Mouse (Mus musculus): ENCODE measurements around the gene Itgb5. TPM values are rescaled to one million over a fixed set of nuclear protein-coding genes. Genes with fewer than 3 reads are reported as not detected.

Gene Itgb5
- polyA plus RNA-seq, 1 experiment from 2014 or later: 15.0 TPM

- no peak for ATAC-seq (ENCODE audit: insufficient read depth, low FRiP score)
- no peaks in the 10 kb centered on the region for H3K27me3 ChIP-seq (ENCODE audit: control insufficient read depth, insufficient read depth, low read length)
- H3K9ac ChIP-seq (ENCODE audit: low read length): no peak overlapping the region
- 90% methylated on average over 6 of the region's 6 CpGs for WGBS
- H3K4me1 ChIP-seq (ENCODE audit: control insufficient read depth, insufficient read depth, low read length): peaks cover 60% of the 10 kb centered on the region
- H3K27ac ChIP-seq (ENCODE audit: low read length): no peak overlapping the region
- H3K9me3 ChIP-seq (replicated peaks; ENCODE audit: control insufficient read depth, low read length): no peaks in the 10 kb centered on the region
- H3K4me3 ChIP-seq (replicated peaks; ENCODE audit: low read length): no peak overlapping the region
- H3K36me3 ChIP-seq (ENCODE audit: control insufficient read depth, insufficient read depth, low read length): no peaks in the 10 kb centered on the region
- no peak overlapping the region for H3K4me2 ChIP-seq (ENCODE audit: low read depth, low read length)
Measured at GRCm38 (mm10) chr16:33935407-33935785, 105.9 kb downstream of the Itgb5 start.

- ATAC-seq (ENCODE audit: insufficient read depth, low FRiP score): no peak
- H3K4me3 ChIP-seq (replicated peaks; ENCODE audit: low read length): no peak overlapping the region
- H3K36me3 ChIP-seq (ENCODE audit: control insufficient read depth, insufficient read depth, low read length): no peaks in the 10 kb centered on the region
- peaks cover 67% of the 10 kb centered on the region for H3K4me1 ChIP-seq (ENCODE audit: control insufficient read depth, insufficient read depth, low read length)
- WGBS: 81% methylated on average over 4 of the region's 4 CpGs
- H3K9ac ChIP-seq (ENCODE audit: low read length): no peak overlapping the region
- H3K4me2 ChIP-seq (ENCODE audit: low read depth, low read length): no peak overlapping the region
- H3K27ac ChIP-seq (ENCODE audit: low read length): no peak overlapping the region
- H3K27me3 ChIP-seq (ENCODE audit: control insufficient read depth, insufficient read depth, low read length): no peaks in the 10 kb centered on the region
- H3K9me3 ChIP-seq (replicated peaks; ENCODE audit: control insufficient read depth, low read length): no peaks in the 10 kb centered on the region
Measured at GRCm38 (mm10) chr16:33936885-33937284, 107.4 kb downstream of the Itgb5 start.

GRCm38 (mm10) chr16:33937567-33937966 lies 108.1 kb downstream of the Itgb5 start:
- Histone ChIP-seq H3K27me3 (ENCODE audit: control insufficient read depth, insufficient read depth, low read length) (no peaks in the 10 kb centered on the region), H3K36me3 (ENCODE audit: control insufficient read depth, insufficient read depth, low read length) (no peaks in the 10 kb centered on the region), H3K4me3 (replicated peaks; ENCODE audit: low read length) (no peak overlapping the region), H3K27ac (ENCODE audit: low read length) (no peak overlapping the region), H3K4me2 (ENCODE audit: low read depth, low read length) (no peak overlapping the region), H3K4me1 (ENCODE audit: control insufficient read depth, insufficient read depth, low read length) (peaks cover 68% of the 10 kb centered on the region), H3K9me3 (replicated peaks; ENCODE audit: control insufficient read depth, low read length) (no peaks in the 10 kb centered on the region), H3K9ac (ENCODE audit: low read length) (no peak overlapping the region)
- 70% methylated on average over 8 of the region's 8 CpGs for WGBS
- no peak for ATAC-seq (ENCODE audit: insufficient read depth, low FRiP score)

DNA sequence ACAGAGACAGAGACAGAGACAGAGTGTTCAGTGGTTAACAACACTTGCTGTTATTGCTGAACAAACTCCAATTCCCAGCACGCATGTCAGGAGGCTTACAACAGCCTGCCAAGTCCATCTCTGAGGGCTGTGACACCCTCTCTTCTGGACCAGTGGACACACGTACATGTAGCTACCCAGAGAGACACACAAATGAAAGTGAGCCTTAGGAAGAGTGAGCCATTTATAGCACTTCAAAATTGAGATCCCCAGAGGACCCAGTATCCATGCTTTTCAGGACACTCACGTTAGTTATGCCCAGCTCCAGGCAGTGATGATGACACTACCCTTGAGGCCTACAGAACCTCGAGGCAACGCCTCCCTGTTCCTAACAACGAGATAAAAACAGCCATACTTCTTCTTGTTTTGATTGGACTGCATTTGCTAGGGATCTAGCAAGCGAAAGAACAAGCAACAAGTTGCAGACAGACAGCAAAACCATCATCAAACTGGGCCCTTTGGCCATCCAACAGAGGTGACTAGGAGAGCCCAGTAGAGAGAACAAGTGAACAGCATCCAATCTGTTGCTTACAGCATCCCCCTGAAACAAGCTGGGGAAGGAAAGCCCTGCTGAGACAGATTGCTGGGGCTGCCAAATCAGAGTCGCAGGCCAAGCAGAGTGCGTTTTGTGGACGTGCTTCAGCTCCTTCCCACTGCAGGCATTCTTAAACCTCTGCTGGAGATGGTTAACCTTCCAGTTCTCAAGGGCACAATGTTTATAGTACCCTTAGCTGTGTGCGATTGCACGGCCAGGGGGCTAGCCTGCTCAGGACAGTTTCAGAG lies 109.1 kb downstream of the Itgb5 start:
- Histone ChIP-seq H3K27ac (ENCODE audit: low read length) (no peak overlapping the region), H3K4me1 (ENCODE audit: control insufficient read depth, insufficient read depth, low read length) (peaks cover 67% of the 10 kb centered on the region), H3K4me2 (ENCODE audit: low read depth, low read length) (no peak overlapping the region), H3K4me3 (replicated peaks; ENCODE audit: low read length) (no peak overlapping the region), H3K27me3 (ENCODE audit: control insufficient read depth, insufficient read depth, low read length) (no peaks in the 10 kb centered on the region), H3K36me3 (ENCODE audit: control insufficient read depth, insufficient read depth, low read length) (no peaks in the 10 kb centered on the region), H3K9ac (ENCODE audit: low read length) (no peak overlapping the region), H3K9me3 (replicated peaks; ENCODE audit: control insufficient read depth, low read length) (no peaks in the 10 kb centered on the region)
- no peak for ATAC-seq (ENCODE audit: insufficient read depth, low FRiP score)
- 62% methylated on average over 12 of the region's 12 CpGs for WGBS

DNA sequence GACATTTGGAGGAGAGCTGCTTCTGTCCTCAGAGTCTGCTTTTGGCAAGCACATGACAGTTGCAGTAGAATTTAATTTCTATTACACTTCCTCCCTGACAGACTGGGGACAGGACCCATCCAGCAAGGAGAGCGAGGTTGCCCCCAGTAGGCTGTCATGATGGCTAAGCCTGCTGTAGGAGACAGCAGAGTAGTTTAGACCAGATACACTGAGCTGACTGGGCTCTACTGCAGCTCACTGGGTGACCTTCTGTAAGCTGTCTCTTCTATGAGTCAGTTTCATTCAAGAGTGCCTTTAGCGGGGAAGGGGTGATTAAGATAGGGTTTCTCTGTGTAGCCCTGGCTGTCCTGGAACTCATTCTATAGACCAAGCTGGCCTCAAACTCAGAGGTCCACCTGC lies 109.7 kb downstream of the Itgb5 start:
- no peak overlapping the region for H3K4me3 ChIP-seq (replicated peaks; ENCODE audit: low read length)
- no peaks in the 10 kb centered on the region for H3K9me3 ChIP-seq (replicated peaks; ENCODE audit: control insufficient read depth, low read length)
- H3K4me1 ChIP-seq (ENCODE audit: control insufficient read depth, insufficient read depth, low read length): peaks cover 67% of the 10 kb centered on the region
- no peak for ATAC-seq (ENCODE audit: insufficient read depth, low FRiP score)
- no peak overlapping the region for H3K9ac ChIP-seq (ENCODE audit: low read length)
- 0 out of 2 replicates have a peak overlapping the region, but pooled peaks have one; percentile 2 for H3K27ac ChIP-seq (ENCODE audit: low read length)
- H3K27me3 ChIP-seq (ENCODE audit: control insufficient read depth, insufficient read depth, low read length): no peaks in the 10 kb centered on the region
- WGBS: 71% methylated on average over 2 of the region's 2 CpGs
- no peak overlapping the region for H3K4me2 ChIP-seq (ENCODE audit: low read depth, low read length)
- H3K36me3 ChIP-seq (ENCODE audit: control insufficient read depth, insufficient read depth, low read length): no peaks in the 10 kb centered on the region

GRCm38 (mm10) chr16:33939636-33940035 lies 110.2 kb downstream of the Itgb5 start:
- Histone ChIP-seq H3K9ac (ENCODE audit: low read length) (no peak overlapping the region), H3K9me3 (replicated peaks; ENCODE audit: control insufficient read depth, low read length) (no peaks in the 10 kb centered on the region), H3K4me3 (replicated peaks; ENCODE audit: low read length) (no peak overlapping the region), H3K4me1 (ENCODE audit: control insufficient read depth, insufficient read depth, low read length) (peaks cover 66% of the 10 kb centered on the region), H3K27ac (ENCODE audit: low read length) (peak overlapping the region; percentile 22), H3K36me3 (ENCODE audit: control insufficient read depth, insufficient read depth, low read length) (no peaks in the 10 kb centered on the region), H3K27me3 (ENCODE audit: control insufficient read depth, insufficient read depth, low read length) (no peaks in the 10 kb centered on the region), H3K4me2 (ENCODE audit: low read depth, low read length) (no peak overlapping the region)
- no peak for ATAC-seq (ENCODE audit: insufficient read depth, low FRiP score)
- WGBS: 41% methylated on average over 9 of the region's 9 CpGs

DNA sequence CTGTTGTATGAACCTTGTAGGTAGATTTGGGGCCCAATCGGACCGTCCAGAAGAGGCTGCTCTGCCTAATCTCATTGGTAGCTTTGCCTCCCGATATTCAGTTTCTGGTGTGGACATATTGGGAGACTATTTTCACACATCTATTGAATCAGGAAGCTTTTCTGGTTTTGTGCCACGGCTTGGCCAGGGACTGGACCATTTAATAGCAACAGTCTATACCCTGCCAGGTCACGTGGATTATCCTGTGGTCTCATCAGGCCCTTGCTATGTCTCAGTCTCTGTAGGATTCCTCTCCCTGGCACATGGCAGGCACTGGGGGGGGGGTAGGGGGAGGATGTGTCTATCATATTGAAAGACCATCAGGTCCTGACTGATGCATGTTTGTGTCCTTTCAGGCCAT lies 110.6 kb downstream of the Itgb5 start:
- Histone ChIP-seq H3K9ac (ENCODE audit: low read length) (no peak overlapping the region), H3K4me1 (ENCODE audit: control insufficient read depth, insufficient read depth, low read length) (peaks cover 66% of the 10 kb centered on the region), H3K27ac (ENCODE audit: low read length) (peak overlapping the region; percentile 22), H3K36me3 (ENCODE audit: control insufficient read depth, insufficient read depth, low read length) (no peaks in the 10 kb centered on the region), H3K27me3 (ENCODE audit: control insufficient read depth, insufficient read depth, low read length) (no peaks in the 10 kb centered on the region), H3K9me3 (replicated peaks; ENCODE audit: control insufficient read depth, low read length) (no peaks in the 10 kb centered on the region), H3K4me2 (ENCODE audit: low read depth, low read length) (no peak overlapping the region), H3K4me3 (replicated peaks; ENCODE audit: low read length) (no peak overlapping the region)
- no peak for ATAC-seq (ENCODE audit: insufficient read depth, low FRiP score)
- 71% methylated on average over 5 of the region's 5 CpGs for WGBS

DNA sequence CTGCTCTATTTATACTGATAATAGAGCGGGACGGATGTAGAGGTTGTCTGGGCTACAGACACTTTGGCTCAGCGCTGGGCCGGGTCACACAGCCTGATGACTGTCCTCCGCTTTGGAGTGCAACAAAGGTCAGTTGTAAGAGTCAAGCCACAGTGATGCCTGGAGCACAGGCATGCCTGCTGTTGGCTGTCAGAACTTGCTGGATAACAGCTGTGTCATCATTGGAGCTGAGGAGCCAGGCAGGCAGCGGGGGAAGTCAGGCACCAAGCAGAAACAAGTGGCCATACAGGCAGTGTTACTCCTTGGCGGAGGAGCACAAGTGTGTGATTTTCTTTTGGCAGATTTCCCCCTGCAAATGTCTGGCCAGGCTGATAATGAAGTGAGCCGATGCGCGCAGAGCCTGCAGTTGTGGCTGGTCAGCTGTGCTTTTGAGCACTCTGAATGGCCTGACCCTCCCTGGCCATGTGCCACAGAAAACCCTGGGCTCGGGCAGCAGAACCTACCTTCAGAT lies 111.9 kb downstream of the Itgb5 start:
- WGBS: 26% methylated on average over 11 of the region's 11 CpGs
- Histone ChIP-seq H3K27ac (ENCODE audit: low read length) (peak overlapping the region; percentile 53), H3K4me3 (replicated peaks; ENCODE audit: low read length) (no peak overlapping the region), H3K36me3 (ENCODE audit: control insufficient read depth, insufficient read depth, low read length) (no peaks in the 10 kb centered on the region), H3K9me3 (replicated peaks; ENCODE audit: control insufficient read depth, low read length) (no peaks in the 10 kb centered on the region), H3K4me2 (ENCODE audit: low read depth, low read length) (no peak overlapping the region), H3K9ac (ENCODE audit: low read length) (no peak overlapping the region), H3K4me1 (ENCODE audit: control insufficient read depth, insufficient read depth, low read length) (peaks cover 72% of the 10 kb centered on the region), H3K27me3 (ENCODE audit: control insufficient read depth, insufficient read depth, low read length) (no peaks in the 10 kb centered on the region)
- peak; percentile 37; the same call in 1 of the 2 replicates for ATAC-seq (ENCODE audit: insufficient read depth, low FRiP score)

DNA sequence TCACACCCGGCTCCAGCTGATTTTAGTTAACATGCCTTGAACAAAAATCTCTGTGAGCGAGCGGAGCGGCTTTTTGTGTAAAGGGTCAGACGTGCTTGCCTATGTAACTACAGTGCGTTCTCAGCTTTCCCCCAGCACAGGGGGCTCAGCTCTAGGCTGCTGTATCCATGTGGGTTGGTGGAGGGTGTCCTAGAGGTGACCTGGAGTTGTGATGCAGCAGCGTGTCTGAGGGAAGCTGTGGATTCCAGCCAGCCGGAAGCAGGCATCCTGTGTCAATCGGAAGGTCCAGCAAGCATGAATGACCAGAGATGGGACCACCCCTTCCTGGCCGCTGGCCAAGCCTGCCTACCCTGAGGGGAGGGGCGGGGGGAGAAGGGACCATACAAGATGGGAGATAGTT lies 112.9 kb downstream of the Itgb5 start:
- WGBS: 44% methylated on average over 11 of the region's 11 CpGs
- Histone ChIP-seq H3K4me2 (ENCODE audit: low read depth, low read length) (0 out of 2 replicates have a peak overlapping the region, but pooled peaks have one; percentile 16), H3K27ac (ENCODE audit: low read length) (no peak overlapping the region; the same call in 1 of the 2 replicates), H3K4me3 (replicated peaks; ENCODE audit: low read length) (no peak overlapping the region), H3K4me1 (ENCODE audit: control insufficient read depth, insufficient read depth, low read length) (peaks cover 77% of the 10 kb centered on the region), H3K27me3 (ENCODE audit: control insufficient read depth, insufficient read depth, low read length) (no peaks in the 10 kb centered on the region), H3K9me3 (replicated peaks; ENCODE audit: control insufficient read depth, low read length) (no peaks in the 10 kb centered on the region), H3K9ac (ENCODE audit: low read length) (0 out of 2 replicates have a peak overlapping the region, but pooled peaks have one; percentile 2), H3K36me3 (ENCODE audit: control insufficient read depth, insufficient read depth, low read length) (no peaks in the 10 kb centered on the region)
- ATAC-seq (ENCODE audit: insufficient read depth, low FRiP score): no peak
